Comparison of ENCODE assay signal across 21 mouse cellular contexts in genomic region chr4:7144215-7144614, GRCm38 (mm10).
A peak's percentile ranks its signal among the peaks of the same experiment; 100 is the strongest.
DNase-seq lines count a peak whose midpoint lies in the region; ATAC-seq and TF ChIP-seq lines count a peak whose summit lies in the region.
"Had no signal": no experiment of that assay in that cellular context is flagged by ENCODE, and none has a peak within 500 bp of the region (broad histone marks: within the 10 kb centered on the region; RNA-seq: fewer than 3 reads in every experiment).

No protein-coding gene starts in this region.

- no peak overlapping the region for H3K4me2 ChIP-seq in kidney, postnatal 0 days (ENCODE audit: low read length)
- H3K4me2 ChIP-seq in liver, embryonic 15.5 days: no peak overlapping the region
- H3K4me2 ChIP-seq: forebrain, embryonic 12.5 days; hindbrain, embryonic 13.5 days; lung, embryonic 14.5 days; midbrain, embryonic 13.5 days; neural tube, embryonic 15.5 days had no signal

- no peaks in the 10 kb centered on the region for H3K27me3 ChIP-seq in kidney, postnatal 0 days (ENCODE audit: insufficient read depth, low read length)
- H3K27me3 ChIP-seq in liver, embryonic 15.5 days: no peaks in the 10 kb centered on the region
- H3K27me3 ChIP-seq: forebrain, embryonic 12.5 days; hindbrain, embryonic 13.5 days; midbrain, embryonic 13.5 days; neural tube, embryonic 15.5 days had no signal

- no peaks in the 10 kb centered on the region for H3K9me3 ChIP-seq in kidney, postnatal 0 days (replicated peaks; ENCODE audit: low read length)
- no peaks in the 10 kb centered on the region for H3K9me3 ChIP-seq in liver, embryonic 15.5 days (replicated peaks)
- H3K9me3 ChIP-seq: forebrain, embryonic 12.5 days; hindbrain, embryonic 13.5 days; midbrain, embryonic 13.5 days; neural tube, embryonic 15.5 days had no signal

- peak; percentile 82 for ATAC-seq in kidney, postnatal 0 days (replicated peaks; ENCODE audit: low FRiP score, low read depth)
- ATAC-seq in liver, embryonic 15.5 days (ENCODE audit: insufficient read depth): peak; percentile 65
- ATAC-seq: midbrain, embryonic 13.5 days had no signal

- H3K9ac ChIP-seq in kidney, postnatal 0 days (ENCODE audit: low read depth, low read length): no peak overlapping the region
- no peak overlapping the region for H3K9ac ChIP-seq in liver, embryonic 15.5 days
- H3K9ac ChIP-seq: forebrain, embryonic 12.5 days; hindbrain, embryonic 13.5 days; lung, embryonic 14.5 days; midbrain, embryonic 13.5 days; neural tube, embryonic 15.5 days had no signal

- no peak overlapping the region for H3K4me3 ChIP-seq in kidney, postnatal 0 days (replicated peaks; ENCODE audit: low read depth, low read length)
- H3K4me3 ChIP-seq in liver, embryonic 15.5 days (replicated peaks): no peak overlapping the region
- H3K4me3 ChIP-seq: forebrain, embryonic 12.5 days; hindbrain, embryonic 13.5 days; midbrain, embryonic 13.5 days; myocyte; neural tube, embryonic 15.5 days had no signal

- H3K27ac ChIP-seq in kidney, postnatal 0 days: peak overlapping the region; percentile 75
- H3K27ac ChIP-seq in liver, embryonic 15.5 days (replicated peaks): peak overlapping the region; percentile 34; the same call in 1 of the 2 replicates
- H3K27ac ChIP-seq: forebrain, embryonic 12.5 days; hindbrain, embryonic 13.5 days; macrophage; midbrain, embryonic 13.5 days; neural tube, embryonic 15.5 days had no signal

- TF ChIP-seq CTCF in kidney, postnatal 0 days (IDR thresholded peaks at IDR 0.05; ENCODE audit: low read depth): no peak

- H3K36me3 ChIP-seq in kidney, postnatal 0 days (ENCODE audit: insufficient read depth, low read length): no peaks in the 10 kb centered on the region
- no peaks in the 10 kb centered on the region for H3K36me3 ChIP-seq in liver, embryonic 15.5 days (replicated peaks)
- H3K36me3 ChIP-seq: forebrain, embryonic 12.5 days; hindbrain, embryonic 13.5 days; midbrain, embryonic 13.5 days; neural tube, embryonic 15.5 days had no signal

- DNase-seq in kidney, adult 11 months: peak; percentile 5
- DNase-seq in kidney, postnatal 25 days: no peak
- DNase-seq in kidney, postnatal 0 days (ENCODE audit: low spot score): peak; percentile 52
- DNase-seq in yolk sac, embryonic 10.5 days (ENCODE audit: low spot score): peak; percentile 32
- no peak for DNase-seq in B cell, adult 2 months
- no peak for DNase-seq in embryo, embryonic 10 days (ENCODE audit: low spot score)
- no peak for DNase-seq in embryo, embryonic 11 days
- DNase-seq: cerebellum, adult 11 months; cerebellum, postnatal 14 days; gastrocnemius, postnatal 25 days; layer of hippocampus, postnatal 36 days; left cerebral cortex, postnatal 4 days; lung, embryonic 14.5 days; right cerebral cortex, postnatal 4 days had no signal

- H3K4me1 ChIP-seq in kidney, postnatal 0 days (replicated peaks; ENCODE audit: insufficient read depth, low read length): no peaks in the 10 kb centered on the region
- no peaks in the 10 kb centered on the region for H3K4me1 ChIP-seq in liver, embryonic 15.5 days (replicated peaks)
- H3K4me1 ChIP-seq: forebrain, embryonic 12.5 days; hindbrain, embryonic 13.5 days; midbrain, embryonic 13.5 days; neural tube, embryonic 15.5 days had no signal

Comparison
In these comparisons a context has a peak if more than half of its experiments do, and no peak if none do; other contexts are left out.
1. DNase-seq: peak in kidney, adult 11 months (single experiment), kidney, postnatal 0 days (single experiment) and yolk sac, embryonic 10.5 days (single experiment); none in kidney, postnatal 25 days (0 of 2), B cell, adult 2 months (0 of 2), embryo, embryonic 10 days (single experiment) and embryo, embryonic 11 days (single experiment).